Mouse (Mus musculus) MEL (cell line): ENCODE results near the gene Lats2. TPM values are rescaled to one million over a fixed set of nuclear protein-coding genes. Genes with fewer than 3 reads are reported as not detected.
A peak's percentile ranks its signal among the peaks of the same experiment; 100 is the strongest.
"Not testable (repeated sequence)": the region's sequence is repeated elsewhere in the genome, so short reads cannot be mapped to it uniquely, and the experiment has no call there.

ENCODE experiments used
- DNase-seq: peaks from one replicate; pipeline ENCODE4 v3.0.0; 2011; ENCODE audit warnings: low read depth, low spot score
- H3K27ac ChIP-seq: 2 replicates; pipeline ENCODE4 v1.5.1; 2012; ENCODE audit warnings: low read depth, mild to moderate bottlenecking, control low read depth, low read length, moderate library complexity; ENCODE audit not compliant: control insufficient read depth
- H3K27me3 ChIP-seq, 2 experiments: fragments of 150-350 bp in 1 of 2; sonication (generic) in 1 of 2; 2 replicates each; pipeline ENCODE4 v1.6.1; 2012; ENCODE audit warnings: low read length in 2 of 2, mild to moderate bottlenecking in 2 of 2, improper control_type of control experiment in 1 of 2, moderate library complexity in 1 of 2; ENCODE audit not compliant: insufficient read depth in 2 of 2, control insufficient read depth in 1 of 2
- H3K36me3 ChIP-seq, 2 experiments: 2 replicates each; pipeline ENCODE4 v1.6.1; 2012 to 2014; ENCODE audit warnings: low read length in 2 of 2, improper control_type of control experiment in 1 of 2, inconsistent platforms in 1 of 2, mild to moderate bottlenecking in 1 of 2; ENCODE audit not compliant: insufficient read depth in 2 of 2, control insufficient read depth in 1 of 2
- H3K4me1 ChIP-seq, 2 experiments: fragments of 150-350 bp in 1 of 2; sonication (generic) in 1 of 2; 2 replicates each; pipeline ENCODE4 v1.6.1; 2012; ENCODE audit warnings: low read length in 2 of 2, improper control_type of control experiment in 1 of 2, mild to moderate bottlenecking in 1 of 2; ENCODE audit not compliant: insufficient read depth in 2 of 2, control insufficient read depth in 1 of 2
- H3K4me3 ChIP-seq, 2 experiments: fragments of 150-350 bp in 1 of 2; sonication (generic) in 1 of 2; 2 replicates each; pipeline ENCODE4 v1.5.1; 2012; ENCODE audit warnings: low read depth in 2 of 2, low read length in 2 of 2, mild to moderate bottlenecking in 2 of 2, moderate library complexity in 2 of 2, control low read depth in 1 of 2, improper control_type of control experiment in 1 of 2; ENCODE audit not compliant: control insufficient read depth in 1 of 2, insufficient read depth in 1 of 2
- H3K79me2 ChIP-seq: 2 replicates; pipeline ENCODE4 v1.6.1; 2012; ENCODE audit warnings: mild to moderate bottlenecking, low read length, moderate library complexity; ENCODE audit not compliant: control insufficient read depth, poor library complexity, insufficient read depth
- H3K9ac ChIP-seq: 2 replicates; pipeline ENCODE4 v1.6.1; 2012; ENCODE audit warnings: low read depth, mild to moderate bottlenecking, control low read depth, low read length, moderate library complexity; ENCODE audit not compliant: control insufficient read depth, poor library complexity, severe bottlenecking
- H3K9me3 ChIP-seq: fragments of 150-350 bp; sonication (generic); replicated peaks from 2 replicates; pipeline ENCODE4 v1.6.1; 2012; ENCODE audit warnings: mild to moderate bottlenecking, low read length, improper control_type of control experiment, moderate library complexity; ENCODE audit not compliant: insufficient read depth
- CHD2 ChIP-seq: IDR thresholded peaks from 2 replicates; pipeline ENCODE4 v1.6.1; 2011; ENCODE audit warnings: low read length, improper control_type of control experiment
- CTCF ChIP-seq, 3 experiments: IDR thresholded peaks in 2 of 3; conservative IDR thresholded peaks in 1 of 3; 2 replicates each; pipeline ENCODE4 v1.5.1; 2011 to 2012; ENCODE audit warnings: low read length in 3 of 3, low read depth in 2 of 3, mild to moderate bottlenecking in 2 of 3, improper control_type of control experiment in 1 of 3, inconsistent platforms in 1 of 3, mixed read lengths in 1 of 3, moderate library complexity in 1 of 3; ENCODE audit not compliant: control insufficient read depth in 1 of 3, insufficient read depth in 1 of 3, poor library complexity in 1 of 3, severe bottlenecking in 1 of 3
- EP300 ChIP-seq, 2 experiments: IDR thresholded peaks; 2 replicates each; pipeline ENCODE4 v1.6.1; 2011; ENCODE audit warnings: improper control_type of control experiment in 2 of 2, low read length in 2 of 2, low read depth in 1 of 2, mild to moderate bottlenecking in 1 of 2
- ETS1 ChIP-seq: IDR thresholded peaks from 2 replicates; pipeline ENCODE4 v1.6.1; 2012; ENCODE audit warnings: low read depth, mild to moderate bottlenecking, inconsistent platforms, low read length, improper control_type of control experiment, moderate library complexity
- GATA1 ChIP-seq: IDR thresholded peaks from 2 replicates; pipeline ENCODE4 v1.6.1; 2011; ENCODE audit warnings: low read depth, low read length, improper control_type of control experiment
- MAFK ChIP-seq: IDR thresholded peaks from 2 replicates; pipeline ENCODE4 v1.6.1; 2011; ENCODE audit warnings: low read depth, mild to moderate bottlenecking, low read length, improper control_type of control experiment, borderline replicate concordance
- MAX ChIP-seq: IDR thresholded peaks from 2 replicates; pipeline ENCODE4 v1.6.1; 2011; ENCODE audit warnings: low read length, improper control_type of control experiment
- MEF2A ChIP-seq: IDR thresholded peaks from 2 replicates; pipeline ENCODE4 v1.6.1; 2014; ENCODE audit warnings: low read depth, mild to moderate bottlenecking, inconsistent platforms, low read length, improper control_type of control experiment; ENCODE audit not compliant: poor library complexity, insufficient replicate concordance, severe bottlenecking; ENCODE audit errors: extremely low read depth
- MXI1 ChIP-seq: IDR thresholded peaks from 2 replicates; pipeline ENCODE4 v1.6.1; 2011; ENCODE audit warnings: mild to moderate bottlenecking, low read depth, low read length, improper control_type of control experiment
- MYB ChIP-seq: IDR thresholded peaks from 2 replicates; pipeline ENCODE4 v1.6.1; 2011; ENCODE audit warnings: mild to moderate bottlenecking, low read depth, low read length, improper control_type of control experiment
- NELFE ChIP-seq: IDR thresholded peaks from 2 replicates; pipeline ENCODE4 v1.6.1; 2011; ENCODE audit warnings: low read depth, low read length, improper control_type of control experiment
- POLR2A ChIP-seq, 2 experiments: IDR thresholded peaks; 2 replicates each; pipeline ENCODE4 v1.6.1; 2011 to 2012; ENCODE audit warnings: low read length in 2 of 2, mild to moderate bottlenecking in 2 of 2, control low read depth in 1 of 2, improper control_type of control experiment in 1 of 2, low read depth in 1 of 2, moderate library complexity in 1 of 2; ENCODE audit not compliant: control insufficient read depth in 1 of 2, insufficient read depth in 1 of 2, poor library complexity in 1 of 2
- POLR2AphosphoS2 ChIP-seq: IDR thresholded peaks from 2 replicates; pipeline ENCODE4 v1.6.1; 2011; ENCODE audit warnings: low read length, improper control_type of control experiment
- RAD21 ChIP-seq: IDR thresholded peaks from 2 replicates; pipeline ENCODE4 v1.6.1; 2011; ENCODE audit warnings: mild to moderate bottlenecking, low read depth, low read length, improper control_type of control experiment
- RCOR1 ChIP-seq: IDR thresholded peaks from 2 replicates; pipeline ENCODE4 v1.6.1; 2012; ENCODE audit warnings: low read depth, mild to moderate bottlenecking, inconsistent platforms, low read length, improper control_type of control experiment
- SIN3A ChIP-seq: IDR thresholded peaks from 2 replicates; pipeline ENCODE4 v1.6.1; 2012; ENCODE audit warnings: low read length, improper control_type of control experiment, inconsistent platforms
- SMC3 ChIP-seq: IDR thresholded peaks from 2 replicates; pipeline ENCODE4 v1.6.1; 2011; ENCODE audit warnings: low read depth, low read length, improper control_type of control experiment
- TBP ChIP-seq: IDR thresholded peaks from 2 replicates; pipeline ENCODE4 v1.8.0; 2011; ENCODE audit warnings: low read depth, low read length, improper control_type of control experiment
- USF1 ChIP-seq: IDR thresholded peaks from 2 replicates; pipeline ENCODE4 v1.6.1; 2014; ENCODE audit warnings: low read depth, mild to moderate bottlenecking, inconsistent platforms, low read length, improper control_type of control experiment, moderate library complexity
- USF2 ChIP-seq, 2 experiments: IDR thresholded peaks; 2 replicates each; pipeline ENCODE4 v1.6.1; 2011 to 2012; ENCODE audit warnings: improper control_type of control experiment in 2 of 2, low read length in 2 of 2, borderline replicate concordance in 1 of 2, inconsistent platforms in 1 of 2, low read depth in 1 of 2, mild to moderate bottlenecking in 1 of 2; ENCODE audit not compliant: insufficient read depth in 1 of 2
- ZC3H11A ChIP-seq: IDR thresholded peaks from 2 replicates; pipeline ENCODE4 v1.6.1; 2012; ENCODE audit warnings: low read depth, mild to moderate bottlenecking, inconsistent platforms, low read length, improper control_type of control experiment
- ZNF384 ChIP-seq: IDR thresholded peaks from 2 replicates; pipeline ENCODE4 v1.6.1; 2012; ENCODE audit warnings: low read depth, mild to moderate bottlenecking, inconsistent platforms, low read length, improper control_type of control experiment
- polyA plus RNA-seq, 2 experiments: library from polyadenylated mRNA; stranded (reverse) in 1 of 2; unstranded in 1 of 2; fragments of >175 nt in 1 of 2; fragments of >200 nt in 1 of 2; gene quantifications; 2 replicates each; pipeline versions ENCODE4 v1.2.1 to v1.2.4; 2012; ENCODE audit warnings: low replicate concordance in 2 of 2, low read depth in 1 of 2; ENCODE audit not compliant: insufficient read length in 2 of 2, insufficient read depth in 1 of 2, missing spikeins in 1 of 2
- total RNA-seq: library from RNA; depleted of rRNA; stranded (reverse); fragments of 300-350 nt; gene quantifications from 2 replicates; pipeline ENCODE4 v1.2.3, GENCODE M21; 2012

Lats2 gene
- total and polyA plus RNA-seq, 3 experiments, result 1.1 to 2.6 TPM; not detected in 1

DNA sequence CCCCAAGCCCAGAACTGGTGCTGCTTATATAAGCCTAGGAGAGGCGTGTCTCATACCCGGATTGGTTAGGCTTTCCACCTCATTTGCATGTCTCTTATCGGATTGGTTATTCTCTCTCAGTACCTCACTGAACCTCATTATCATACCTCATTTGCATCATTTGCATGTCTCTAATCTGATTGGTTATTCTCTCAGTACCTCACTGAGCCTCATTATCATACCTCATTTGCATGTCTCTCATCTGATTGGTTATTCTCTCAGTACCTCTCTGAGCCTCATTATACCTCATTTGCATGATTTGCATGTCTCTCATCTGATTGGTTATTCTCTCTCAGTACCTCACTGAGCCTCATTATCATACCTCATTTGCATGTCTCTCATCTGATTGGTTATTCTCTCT, 101.7 kb downstream of the Lats2 start:
- peak; percentile 82 for DNase-seq
- TF ChIP-seq MYB (0 out of 2 replicates have a peak, but pooled peaks have one; percentile 16), POLR2AphosphoS2 (peak; percentile 58; the same call in 1 of the 2 replicates), TBP (peak; percentile 85), POLR2A (IDR thresholded peaks at IDR 0.05; ENCODE audit: control insufficient read depth in 1 of 2, insufficient read depth in 1 of 2, low read depth in 1 of 2, low read length in 2 of 2, poor library complexity in 1 of 2) (peak in 1 of 2 experiments; percentile 40; a peak in 1 of 4 replicates)
- TF ChIP-seq, all 39 proteins: peak for 4; not testable (repeated sequence) for 35
- not testable (repeated sequence) for H3K27me3 ChIP-seq, H3K9me3 ChIP-seq, H3K9ac ChIP-seq, H3K4me1 ChIP-seq, H3K4me3 ChIP-seq, H3K27ac ChIP-seq
- Histone ChIP-seq H3K79me2 (peaks cover 64% of the 10 kb centered on the region), H3K36me3 (peaks cover 8 to 12% of the 10 kb centered on the region in 2 experiments)

DNA sequence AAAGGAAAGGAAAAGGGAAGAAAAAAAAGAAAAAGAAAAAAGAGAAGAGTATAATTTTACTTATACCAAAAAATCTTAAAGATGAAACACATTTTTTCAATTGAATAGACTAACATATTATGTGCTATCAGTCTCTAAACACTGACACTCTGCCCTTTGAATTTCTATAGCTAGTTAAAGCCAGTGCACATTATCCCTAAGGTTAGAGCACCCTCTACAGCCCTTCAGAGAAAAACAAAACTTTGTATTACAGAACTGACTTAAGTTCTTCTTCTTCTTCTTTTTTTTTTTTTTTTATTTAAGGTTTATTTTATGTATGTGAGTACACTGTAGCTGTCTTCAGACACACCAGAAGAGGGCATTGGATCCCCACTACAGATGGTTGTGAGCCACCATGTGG, 108.7 kb downstream of the Lats2 start:
- Histone ChIP-seq H3K9me3 (no peaks in the 10 kb centered on the region), H3K4me1 (peaks cover 5% of the 10 kb centered on the region in 2 experiments; a peak in 3 of 4 replicates), H3K27ac (no peak overlapping the region), H3K36me3 (peaks cover 15 to 18% of the 10 kb centered on the region in 2 experiments), H3K79me2 (peaks cover 46% of the 10 kb centered on the region), H3K9ac (no peak overlapping the region), H3K27me3 (no peaks in the 10 kb centered on the region), H3K4me3 (no peak overlapping the region)
- peak; percentile 47 for DNase-seq
- no peak for TF ChIP-seq GATA1
- peak in 1 of 3 experiments; percentile 47; a peak in 2 of 6 replicates for TF ChIP-seq CTCF (IDR thresholded peaks at IDR 0.05 in 2 of 3, conservative IDR thresholded peaks at IDR 0.05 in 1 of 3; ENCODE audit: control insufficient read depth in 1 of 3, insufficient read depth in 1 of 3, low read depth in 2 of 3, low read length in 3 of 3, poor library complexity in 1 of 3, severe bottlenecking in 1 of 3)
- no peak for TF ChIP-seq MAFK
- 0 out of 2 replicates have a peak, but pooled peaks have one; percentile 26 for TF ChIP-seq SMC3
- peak; percentile 74 for TF ChIP-seq ZNF384
- no peak for TF ChIP-seq USF2 (IDR thresholded peaks at IDR 0.05; ENCODE audit: borderline replicate concordance in 1 of 2, insufficient read depth in 1 of 2, low read depth in 1 of 2, low read length in 2 of 2)
- no peak for TF ChIP-seq NELFE
- no peak for TF ChIP-seq CHD2
- TF ChIP-seq RAD21, result peak; percentile 58
- no peak for TF ChIP-seq USF1

DNA sequence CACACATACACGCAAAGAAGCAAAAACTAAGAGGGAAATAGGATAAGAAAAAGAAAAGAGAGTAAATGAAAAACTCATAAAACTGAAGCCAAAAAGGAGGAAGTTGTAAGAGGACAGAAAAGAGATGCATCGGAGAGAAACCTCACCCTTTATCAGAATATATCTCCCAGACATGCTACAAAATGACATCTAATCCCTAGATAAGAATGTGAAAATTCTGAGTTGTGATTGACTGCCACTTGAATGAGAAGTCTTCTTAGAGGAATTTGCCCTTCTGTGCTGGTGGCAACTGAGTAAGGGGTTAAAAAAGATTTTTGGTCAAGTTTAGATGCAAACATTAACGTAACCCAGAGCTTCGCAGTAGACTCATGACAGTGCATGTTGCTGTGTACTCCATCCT, 112.0 kb downstream of the Lats2 start:
- peak; percentile 43 for DNase-seq
- peaks cover 30% of the 10 kb centered on the region for H3K79me2 ChIP-seq
- no peaks in the 10 kb centered on the region for H3K27me3 ChIP-seq
- peaks cover 5% of the 10 kb centered on the region in 2 experiments; a peak in 3 of 4 replicates for H3K4me1 ChIP-seq
- H3K36me3 ChIP-seq, result peaks cover 18 to 28% of the 10 kb centered on the region in 2 experiments
- no peak overlapping the region for H3K4me3 ChIP-seq
- H3K9ac ChIP-seq, result no peak overlapping the region
- H3K9me3 ChIP-seq, result no peaks in the 10 kb centered on the region
- TF ChIP-seq RCOR1, result peak; percentile 79
- peak; percentile 71; the same call in 1 of the 2 replicates for TF ChIP-seq GATA1
- TF ChIP-seq MEF2A, result no peak
- TF ChIP-seq USF2 (IDR thresholded peaks at IDR 0.05; ENCODE audit: borderline replicate concordance in 1 of 2, insufficient read depth in 1 of 2, low read depth in 1 of 2, low read length in 2 of 2), result no peak
- TF ChIP-seq CHD2, result no peak; the same call in 1 of the 2 replicates
- no peak for TF ChIP-seq ETS1
- 0 out of 2 replicates have a peak, but pooled peaks have one; percentile 26 for TF ChIP-seq SIN3A
- no peak for TF ChIP-seq ZC3H11A
- no peak for TF ChIP-seq MAX
- peak; percentile 52 for TF ChIP-seq MXI1
- peak in 1 of 2 experiments; percentile 63; a peak in 2 of 4 replicates for TF ChIP-seq EP300 (IDR thresholded peaks at IDR 0.05; ENCODE audit: low read depth in 1 of 2, low read length in 2 of 2)
- TF ChIP-seq, all 39 proteins: peak for 5
- H3K27ac ChIP-seq, result no peak overlapping the region
